Mouse (Mus musculus) heart, adult 2 months (tissue): ENCODE data around the gene E130311K13Rik.

ENCODE experiments used
- CTCF ChIP-seq: fragments of 200-600 bp; IDR thresholded peaks from 2 replicates; pipeline ENCODE4 v1.8.1; 2022; ENCODE audit warnings: antibody characterized with exemption, mild to moderate bottlenecking, moderate library complexity
- EP300 ChIP-seq: fragments of 200-500 bp; IDR thresholded peaks from 2 replicates; pipeline ENCODE4 v1.6.1; 2011; ENCODE audit warnings: low read depth, low read length, control low read depth; ENCODE audit not compliant: insufficient read depth

GRCm38 (mm10) chr3:63897177-63897576 is 32.1 kb downstream of the E130311K13Rik start:
- no peak for TF ChIP-seq EP300
- no peak for TF ChIP-seq CTCF
